17 mouse cellular contexts compared by ENCODE assay signal in genomic region chr1:166010106-166010505, GRCm38 (mm10).
"Had no signal": no experiment of that assay in that cellular context is flagged by ENCODE, and none has a peak within 500 bp of the region (broad histone marks: within the 10 kb centered on the region; RNA-seq: fewer than 3 reads in every experiment).

No protein-coding gene starts in this region.

- DNase-seq: liver, postnatal 0 days; lung, adult 2 months; lung, postnatal 14 days; lung, postnatal 36 days; right cerebral cortex, postnatal 14 days; thymus, adult 18-20 months; thymus, postnatal 14 days; thymus, postnatal 36 days had no signal

- H3K4me3 ChIP-seq: lung, embryonic 15.5 days; megakaryocyte, embryonic 14.5 days; midbrain, embryonic 13.5 days; midbrain, embryonic 15.5 days; neural tube, embryonic 12.5 days; stomach, embryonic 15.5 days had no signal

- H3K27me3 ChIP-seq: lung, embryonic 15.5 days; megakaryocyte, embryonic 14.5 days; midbrain, embryonic 13.5 days; midbrain, embryonic 15.5 days; neural tube, embryonic 12.5 days; stomach, embryonic 15.5 days had no signal

- H3K9me3 ChIP-seq: lung, embryonic 15.5 days; megakaryocyte, embryonic 14.5 days; midbrain, embryonic 13.5 days; midbrain, embryonic 15.5 days; neural tube, embryonic 12.5 days; stomach, embryonic 15.5 days had no signal

- H3K4me1 ChIP-seq: lung, embryonic 15.5 days; midbrain, embryonic 13.5 days; midbrain, embryonic 15.5 days; neural tube, embryonic 12.5 days; stomach, embryonic 15.5 days had no signal

- H3K36me3 ChIP-seq: lung, embryonic 15.5 days; midbrain, embryonic 13.5 days; midbrain, embryonic 15.5 days; neural tube, embryonic 12.5 days; stomach, embryonic 15.5 days had no signal

- H3K9ac ChIP-seq: liver, postnatal 0 days; lung, embryonic 15.5 days; midbrain, embryonic 13.5 days; midbrain, embryonic 15.5 days; neural tube, embryonic 12.5 days; stomach, embryonic 15.5 days had no signal

- H3K27ac ChIP-seq: lung, embryonic 15.5 days; macrophage; midbrain, embryonic 13.5 days; midbrain, embryonic 15.5 days; neural tube, embryonic 12.5 days; stomach, embryonic 15.5 days had no signal

- H3K4me2 ChIP-seq: lung, embryonic 15.5 days; midbrain, embryonic 11.5 days; midbrain, embryonic 13.5 days; midbrain, embryonic 15.5 days; neural tube, embryonic 12.5 days; stomach, embryonic 15.5 days had no signal

- ATAC-seq: liver, postnatal 0 days; lung, postnatal 0 days; midbrain, embryonic 13.5 days; midbrain, embryonic 15.5 days had no signal
